9 mouse cellular contexts compared by ENCODE assay signal in genomic region chr6:55166777-55167463, GRCm38 (mm10). TPM values are rescaled to one million over a fixed set of nuclear protein-coding genes. Genes with fewer than 3 reads are reported as not detected.
DNase-seq lines count a peak whose midpoint lies in the region; ATAC-seq lines count a peak whose summit lies in the region.
"Had no signal": no experiment of that assay in that cellular context is flagged by ENCODE, and none has a peak within 500 bp of the region (broad histone marks: within the 10 kb centered on the region; RNA-seq: fewer than 3 reads in every experiment).

No protein-coding gene starts in this region.

- intact Hi-C loops in gastrocnemius, postnatal 36 days (cut with DNase I) = loop anchor here (2.0 to 10.0 kb wide), 6 partner anchors 76 to 465 kb away; no protein-coding TSS in a partner anchor

- DNase-seq in 416B (ENCODE audit: low read depth) (peak; percentile 70), liver (peak; percentile 65)
- DNase-seq in adrenal gland, adult 18-20 months (ENCODE audit: low spot score in 2 of 2) = peak; percentile 71 to 72
- peak; percentile 89 for DNase-seq in embryo, embryonic 10.5 days (ENCODE audit: low spot score)
- peak; percentile 53 to 62 for DNase-seq in gastrocnemius, postnatal 36 days
- peak; percentile 84 for DNase-seq in naive thymus-derived CD4-positive, alpha-beta T cell, adult 2 months (ENCODE audit: low read depth)
- peak; percentile 54 to 86 for DNase-seq in spleen, postnatal 4 days (ENCODE audit: low spot score in 2 of 2)

- H3K36me3 ChIP-seq in kidney, embryonic 15.5 days = no peaks in the 10 kb centered on the region
- H3K36me3 ChIP-seq: embryonic facial prominence, embryonic 12.5 days had no signal

- H3K27me3 ChIP-seq in kidney, embryonic 15.5 days = peaks cover 13% of the 10 kb centered on the region
- H3K27me3 ChIP-seq: embryonic facial prominence, embryonic 12.5 days had no signal

- no peak overlapping the region for H3K27ac ChIP-seq in kidney, embryonic 15.5 days
- H3K27ac ChIP-seq: embryonic facial prominence, embryonic 12.5 days had no signal

- H3K9ac ChIP-seq in kidney, embryonic 15.5 days = no peak overlapping the region
- H3K9ac ChIP-seq: embryonic facial prominence, embryonic 12.5 days had no signal

- H3K4me2 ChIP-seq in kidney, embryonic 15.5 days = no peak overlapping the region
- H3K4me2 ChIP-seq: embryonic facial prominence, embryonic 12.5 days had no signal

- H3K4me3 ChIP-seq in kidney, embryonic 15.5 days (replicated peaks) = no peak overlapping the region
- H3K4me3 ChIP-seq: embryonic facial prominence, embryonic 12.5 days had no signal

- 0 out of 2 replicates have a peak, but pooled peaks have one; percentile 33 for ATAC-seq in kidney, embryonic 15.5 days (replicated peaks; ENCODE audit: low FRiP score)

- 57% methylated on average over 7 of the region's 7 CpGs for WGBS in kidney, embryonic 15.5 days

- H3K4me1 ChIP-seq in kidney, embryonic 15.5 days = no peaks in the 10 kb centered on the region
- H3K4me1 ChIP-seq: embryonic facial prominence, embryonic 12.5 days had no signal

- H3K9me3 ChIP-seq in kidney, embryonic 15.5 days (replicated peaks) = no peaks in the 10 kb centered on the region
- H3K9me3 ChIP-seq: embryonic facial prominence, embryonic 12.5 days had no signal

RNA-seq across cellular contexts. Expression of gene Inmt, which starts 7.9 kb away (rescaled TPM):
- total RNA-seq in adrenal gland, adult 18-20 months (2021) = 10 to 100 TPM; 10.1 to 26.1 TPM
- total RNA-seq in gastrocnemius, postnatal 36 days (2021) = 10 to 100 TPM in 1 of 2 experiments, 1 to 10 TPM in 1; 7.3 to 10.8 TPM
- 5.9 and 6.1 TPM in 2 replicates for polyA plus RNA-seq in kidney, embryonic 15.5 days (2015; fragmentation: Nextera tagmentation; extraction: Ambion mirVana)

RNA-seq across cellular contexts. Expression of gene Crhr2, which starts 34.1 kb away (rescaled TPM):
- under 1 TPM in 1 of 2 experiments, not detected in 1; 0.35 TPM for total RNA-seq in adrenal gland, adult 18-20 months (2021)
- total RNA-seq in gastrocnemius, postnatal 36 days (2021) = 10 to 100 TPM; 19.5 to 20.8 TPM
- polyA plus RNA-seq in kidney, embryonic 15.5 days (2015; fragmentation: Nextera tagmentation; extraction: Ambion mirVana) = 0.13 and 0.26 TPM in 2 replicates

RNA-seq across cellular contexts. Expression of gene Mindy4, which starts 36.3 kb away (rescaled TPM):
- total RNA-seq in adrenal gland, adult 18-20 months (2021) = 1 to 10 TPM; 4.9 to 5.7 TPM
- total RNA-seq in gastrocnemius, postnatal 36 days (2021) = 1 to 10 TPM; 3.0 to 3.4 TPM
- polyA plus RNA-seq in kidney, embryonic 15.5 days (2015; fragmentation: Nextera tagmentation; extraction: Ambion mirVana) = 15.6 and 16.0 TPM in 2 replicates

Comparison
In these comparisons a context has a peak if more than half of its experiments do, and no peak if none do; other contexts are left out.
1. RNA of gene Crhr2, which starts 34.1 kb away (total RNA-seq): 19.5 to 20.8 TPM in gastrocnemius, postnatal 36 days; 0.35 TPM in adrenal gland, adult 18-20 months; every median in the first group is over 10 times any median in the second.
2. Peak in every context shown above with its lines, with median percentiles within 50 percentile points of each other: DNase-seq.